Mouse (Mus musculus) intestine, embryonic 15.5 days (tissue): ENCODE results near the gene Gm17455. TPM values are rescaled to one million over a fixed set of nuclear protein-coding genes. Genes with fewer than 3 reads are reported as not detected.

Source experiments
- ATAC-seq: fragments of 200-750 bp; cut with Nextera tagmentation; 2 replicates; pipeline ENCODE4 v1.8.0; 2017; ENCODE audit warnings: moderate TSS enrichment, moderate library complexity
- H3K27ac ChIP-seq: fragments of 300-500 bp; sonication (generic); 2 replicates; pipeline ENCODE4 v1.5.1; 2015; ENCODE audit warnings: mild to moderate bottlenecking, inconsistent platforms
- H3K27me3 ChIP-seq: fragments of 300-500 bp; sonication (generic); replicated peaks from 2 replicates; pipeline ENCODE4 v1.6.1; 2015; ENCODE audit warnings: inconsistent platforms
- H3K36me3 ChIP-seq: fragments of 300-500 bp; sonication (generic); 2 replicates; pipeline ENCODE4 v1.6.1; 2015; ENCODE audit warnings: inconsistent platforms
- H3K4me1 ChIP-seq: fragments of 300-500 bp; sonication (generic); replicated peaks from 2 replicates; pipeline ENCODE4 v1.6.1; 2015; ENCODE audit warnings: inconsistent platforms
- H3K4me2 ChIP-seq: fragments of 300-500 bp; sonication (generic); replicated peaks from 2 replicates; pipeline ENCODE4 v1.6.1; 2015; ENCODE audit warnings: mild to moderate bottlenecking, inconsistent platforms
- H3K4me3 ChIP-seq: fragments of 300-500 bp; sonication (generic); replicated peaks from 2 replicates; pipeline ENCODE4 v1.5.1; 2015; ENCODE audit warnings: inconsistent platforms
- H3K9ac ChIP-seq: fragments of 300-500 bp; sonication (generic); 2 replicates; pipeline ENCODE4 v1.6.1; 2015; ENCODE audit warnings: inconsistent platforms
- H3K9me3 ChIP-seq: fragments of 300-500 bp; sonication (generic); 2 replicates; pipeline ENCODE4 v1.6.1; 2016; ENCODE audit warnings: inconsistent platforms
- WGBS: fragments of 180-500 bp; shearing (Covaris S2); methylation state at CpG from one replicate; pipeline ENCODE4 v1.1.7; 2015; 5-methylcytosine and 5-hydroxymethylcytosine counted together
- polyA plus RNA-seq: library from polyadenylated mRNA; unstranded; fragments of >200 nt; fragmentation: Nextera tagmentation; extraction: Ambion mirVana; gene quantifications from 2 replicates; pipeline ENCODE4 v1.2.1, GENCODE M21; 2015

Gene Gm17455
- polyA plus RNA-seq, 1 experiment from 2014 or later, result 0.28 TPM

- Histone ChIP-seq H3K4me2 (no peak overlapping the region), H3K4me3 (no peak overlapping the region), H3K9ac (no peak overlapping the region), H3K36me3 (no peaks in the 10 kb centered on the region), H3K9me3 (no peaks in the 10 kb centered on the region), H3K4me1 (no peaks in the 10 kb centered on the region), H3K27me3 (no peaks in the 10 kb centered on the region), H3K27ac (no peak overlapping the region)
- ATAC-seq, result no peak
- WGBS, result 83% methylated on average over 4 of the region's 4 CpGs
Measured at GRCm38 (mm10) chr10:60442321-60442720, 42.8 kb downstream of the Gm17455 start.

GRCm38 (mm10) chr10:60443078-60443477 lies 43.6 kb downstream of the Gm17455 start:
- Histone ChIP-seq H3K27me3 (no peaks in the 10 kb centered on the region), H3K9ac (no peak overlapping the region), H3K4me2 (no peak overlapping the region), H3K27ac (no peak overlapping the region), H3K4me1 (no peaks in the 10 kb centered on the region), H3K4me3 (no peak overlapping the region), H3K36me3 (no peaks in the 10 kb centered on the region), H3K9me3 (no peaks in the 10 kb centered on the region)
- no peak for ATAC-seq
- WGBS, result 10% methylated on average over 2 of the region's 2 CpGs

- Histone ChIP-seq H3K4me2 (no peak overlapping the region), H3K9me3 (no peaks in the 10 kb centered on the region), H3K36me3 (no peaks in the 10 kb centered on the region), H3K27me3 (no peaks in the 10 kb centered on the region), H3K4me1 (no peaks in the 10 kb centered on the region), H3K27ac (no peak overlapping the region), H3K9ac (no peak overlapping the region), H3K4me3 (no peak overlapping the region)
- 70% methylated on average over 8 of the region's 8 CpGs for WGBS
- ATAC-seq, result no peak
Measured at GRCm38 (mm10) chr10:60445031-60445593, 45.6 kb downstream of the Gm17455 start.

GRCm38 (mm10) chr10:60447186-60447585 lies 47.7 kb downstream of the Gm17455 start:
- Histone ChIP-seq H3K27ac (no peak overlapping the region), H3K4me1 (no peaks in the 10 kb centered on the region), H3K4me2 (no peak overlapping the region), H3K9me3 (no peaks in the 10 kb centered on the region), H3K9ac (no peak overlapping the region), H3K4me3 (no peak overlapping the region), H3K27me3 (no peaks in the 10 kb centered on the region), H3K36me3 (no peaks in the 10 kb centered on the region)
- 70% methylated on average over 12 of the region's 12 CpGs for WGBS
- ATAC-seq, result no peak

Other genes with a start within 250 kb of the Gm17455 start
- 1.9 TPM in 2 replicates for gene Chst3, start 180.5 kb upstream of the Gm17455 start, polyA plus RNA-seq
- gene Psap, start 122.1 kb upstream of the Gm17455 start, polyA plus RNA-seq, result 144 and 147 TPM in 2 replicates
- 7.2 and 9.0 TPM in 2 replicates for gene Vsir, start 52.9 kb upstream of the Gm17455 start, polyA plus RNA-seq